Mouse (Mus musculus) cerebellum, postnatal 14 days (tissue): ENCODE measurements around the gene Tasp1.
"Not testable (repeated sequence)": the region's sequence is repeated elsewhere in the genome, so short reads cannot be mapped to it uniquely, and the experiment has no call there.

Source experiments
- DNase-seq, 2 experiments: peaks; one replicate each; pipeline ENCODE4 v3.0.0; 2021; ENCODE audit warnings: mixed read lengths in 2 of 2

Tasp1 gene

DNA sequence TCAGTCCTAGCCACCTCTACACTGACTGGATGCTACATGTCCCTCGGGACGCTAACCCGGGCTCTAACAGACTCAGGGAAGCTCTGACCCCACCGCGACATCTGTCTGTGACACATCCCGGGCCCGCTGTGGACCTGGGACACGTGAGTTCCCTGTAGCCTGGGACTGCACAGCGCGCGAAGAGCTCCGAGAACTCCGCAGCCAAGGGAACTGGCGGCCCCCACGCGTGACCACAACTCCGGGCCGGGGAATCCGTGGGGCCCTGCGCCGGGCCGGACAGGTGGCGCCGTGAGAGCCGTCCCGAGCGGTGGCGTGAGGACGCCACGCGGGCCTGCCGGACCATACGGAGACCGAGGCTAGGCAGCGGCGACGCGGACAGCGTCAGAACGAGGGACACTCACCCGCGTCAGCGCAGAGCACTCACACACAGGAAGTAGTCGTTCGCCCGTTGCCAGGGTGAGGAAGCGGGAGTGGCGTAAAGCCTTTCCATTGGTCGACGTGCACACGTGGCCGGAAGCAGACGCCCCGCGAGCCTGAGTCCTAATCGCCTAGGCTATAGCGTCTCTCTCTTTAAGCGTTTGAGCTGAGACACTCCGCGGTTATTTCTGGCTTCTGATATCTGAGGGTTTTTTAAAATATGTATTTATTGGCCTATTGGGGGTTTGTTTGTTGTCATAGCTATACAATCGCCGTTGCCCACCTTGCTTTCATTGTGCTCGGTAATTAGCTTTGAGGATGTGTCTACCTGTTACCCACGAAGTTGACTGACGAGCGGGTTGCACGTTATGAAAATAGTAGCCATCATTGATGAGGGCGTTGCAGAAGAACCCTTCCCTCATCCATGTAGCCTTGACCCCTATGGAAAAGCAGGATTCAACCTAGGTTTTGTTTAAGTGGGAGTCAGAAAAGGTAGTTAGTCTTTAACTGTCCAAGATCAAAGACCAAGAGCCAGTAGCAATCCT is at the start of gene Tasp1:
Tasp1 (minus strand) TSS at position 453 of the 962 bp plus-strand sequence.
- peak; percentile 93 to 94 for DNase-seq

GRCm38 (mm10) chr2:140113851-140114250 is 47.2 kb upstream of the Tasp1 start:
- no peak for DNase-seq

DNA sequence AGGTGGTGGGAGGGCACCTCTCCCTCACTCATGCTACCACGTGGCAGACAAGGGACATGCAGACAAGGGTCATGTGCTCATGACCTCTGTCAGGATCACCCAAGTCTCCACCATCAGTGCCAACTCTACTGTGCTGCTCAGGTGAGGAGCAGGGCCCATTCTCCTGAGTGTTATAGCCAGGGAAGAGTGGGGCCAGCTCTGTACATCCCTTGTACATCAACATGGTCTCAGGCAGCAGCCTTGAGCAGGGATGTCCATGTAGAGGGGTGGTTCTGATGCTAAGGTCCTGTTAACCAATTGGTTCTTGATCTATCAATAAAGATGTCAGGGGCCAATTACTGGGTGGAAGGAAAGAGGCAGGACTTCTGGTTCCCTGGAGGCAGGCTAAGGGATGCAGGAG is 42.3 kb upstream of the Tasp1 start:
- no peak for DNase-seq

GRCm38 (mm10) chr2:140107641-140108040 is 41.0 kb upstream of the Tasp1 start:
- DNase-seq, result no peak

GRCm38 (mm10) chr2:140104951-140105350 is 38.3 kb upstream of the Tasp1 start:
- DNase-seq, result no peak

DNA sequence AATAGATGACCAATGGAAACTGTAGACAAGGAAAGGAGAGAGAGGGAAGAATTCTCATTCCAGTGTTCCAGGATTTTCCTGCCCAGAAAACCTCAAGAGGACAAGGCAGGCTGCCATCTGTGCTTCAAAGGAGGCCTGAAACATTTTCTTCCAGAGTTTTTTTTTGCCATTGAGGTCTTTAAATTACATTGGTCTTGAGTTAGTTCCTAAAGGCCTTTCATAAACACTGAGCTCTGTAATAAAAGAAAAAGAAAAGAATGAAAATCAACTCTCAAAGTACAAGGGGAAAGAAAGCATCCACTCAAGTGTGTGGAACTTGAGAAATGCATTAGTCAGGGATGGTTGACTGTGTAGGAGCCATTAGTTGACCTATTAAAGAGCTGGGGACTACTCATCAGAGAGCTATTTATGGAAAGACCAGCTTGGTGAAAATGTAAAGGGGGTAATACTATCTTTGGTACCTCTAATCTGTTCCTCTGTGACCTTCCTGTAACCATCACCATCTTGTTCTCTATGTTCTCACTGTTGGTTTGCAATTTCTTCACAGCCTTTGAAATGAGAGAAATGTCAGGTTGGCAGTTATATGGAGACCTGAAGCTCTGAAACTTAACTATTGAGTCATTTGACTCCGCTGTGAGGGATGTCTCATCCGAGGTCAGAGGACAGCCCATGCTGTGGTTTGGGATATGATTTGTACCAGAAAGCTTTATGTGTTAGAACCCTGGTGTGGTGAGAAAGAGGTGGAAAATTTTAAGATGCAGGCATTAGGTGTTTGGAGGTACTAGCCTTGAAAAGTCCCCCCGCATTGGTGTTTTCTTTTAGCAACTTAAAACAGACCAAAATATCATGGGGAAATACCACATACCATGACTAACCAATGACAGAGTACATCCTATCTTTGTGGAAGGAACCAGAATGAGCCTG is 34.2 kb upstream of the Tasp1 start:
- no peak for DNase-seq

GRCm38 (mm10) chr2:140099971-140100370 is 33.4 kb upstream of the Tasp1 start:
- no peak for DNase-seq

GRCm38 (mm10) chr2:140097131-140097591 is 30.6 kb upstream of the Tasp1 start:
- no peak for DNase-seq

- DNase-seq, result no peak
Observed at GRCm38 (mm10) chr2:140096034-140096433, 29.4 kb upstream of the Tasp1 start.

DNA sequence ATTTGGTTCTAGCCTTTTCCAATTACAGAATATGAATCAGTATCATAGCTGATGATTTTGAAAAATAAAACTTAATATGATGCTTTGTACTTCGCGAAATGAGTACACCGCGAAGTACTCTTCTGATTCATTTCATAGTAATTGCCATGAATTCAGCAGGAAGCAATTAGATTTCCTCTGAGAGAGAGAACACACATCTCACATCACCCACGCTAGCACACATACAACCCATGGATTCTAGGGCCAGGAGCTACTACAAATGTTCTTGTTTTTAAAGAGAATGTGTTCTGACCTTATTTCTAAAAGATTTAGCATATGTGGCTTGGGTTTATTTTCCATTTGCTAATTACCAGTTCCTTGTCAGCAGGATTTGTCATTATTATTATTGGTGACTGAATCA is 26.8 kb upstream of the Tasp1 start:
- DNase-seq, result no peak

DNA sequence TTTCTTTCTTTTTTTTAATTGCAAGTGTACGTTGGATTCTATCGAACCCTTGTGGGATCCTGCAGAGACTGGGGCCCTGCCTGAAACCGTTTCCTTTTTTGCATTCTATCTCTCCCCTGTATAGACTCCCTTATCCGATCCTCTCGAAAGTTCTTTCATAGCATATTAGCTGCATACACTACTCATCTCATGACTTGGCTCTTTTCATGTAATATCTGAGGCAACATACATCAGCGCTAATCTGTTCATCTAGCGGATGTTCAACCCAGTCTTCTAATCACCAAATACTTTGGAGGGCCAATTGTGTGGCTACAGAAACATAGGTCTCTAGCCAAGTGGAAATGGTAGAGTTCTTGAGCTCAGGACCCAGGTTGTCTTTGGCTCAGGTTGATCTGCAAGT is 17.6 kb upstream of the Tasp1 start:
- no peak for DNase-seq

- no peak for DNase-seq
Observed at GRCm38 (mm10) chr2:140080747-140081577, 14.4 kb upstream of the Tasp1 start.

DNA sequence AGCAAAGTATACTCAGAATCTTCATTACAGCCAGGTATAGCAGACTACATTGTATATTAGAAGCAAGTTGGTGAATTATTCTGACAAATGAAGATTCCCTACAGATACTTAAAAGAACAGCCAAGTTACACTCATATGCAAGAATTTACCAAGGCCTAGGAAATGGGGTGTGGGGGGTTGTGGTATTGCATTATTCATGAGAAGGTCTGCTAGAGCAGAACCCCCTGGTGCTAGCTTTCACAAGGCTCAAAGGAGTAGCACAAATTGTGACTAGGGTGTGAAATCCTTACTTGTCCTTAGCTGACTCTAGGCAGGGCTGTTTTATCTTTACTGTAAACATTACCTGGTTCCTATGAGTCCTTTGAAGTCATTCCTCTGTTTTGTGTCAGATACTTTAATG is 12.7 kb upstream of the Tasp1 start:
- not testable (repeated sequence) for DNase-seq

GRCm38 (mm10) chr2:140078600-140079280 is 12.1 kb upstream of the Tasp1 start:
- no peak for DNase-seq

DNA sequence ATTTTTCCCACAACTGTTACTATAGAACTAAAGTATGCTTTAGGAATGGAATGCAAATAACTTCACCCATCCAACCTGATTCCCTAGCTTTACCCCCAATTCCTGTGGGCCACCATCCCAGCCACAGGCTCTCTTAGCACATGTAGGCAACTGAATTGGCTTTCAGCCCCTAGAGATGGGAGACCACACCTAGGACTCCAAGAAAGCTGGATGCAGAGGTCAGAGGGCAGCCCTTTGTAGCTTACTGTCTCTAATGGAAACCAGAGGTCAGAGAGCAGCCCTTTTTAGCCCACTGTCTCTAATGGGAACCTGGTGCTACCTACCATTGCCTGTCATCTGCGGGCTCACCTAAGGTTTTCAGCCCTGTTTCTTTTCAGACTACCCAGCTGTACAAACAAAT is 10.9 kb upstream of the Tasp1 start:
- DNase-seq, result no peak

DNA sequence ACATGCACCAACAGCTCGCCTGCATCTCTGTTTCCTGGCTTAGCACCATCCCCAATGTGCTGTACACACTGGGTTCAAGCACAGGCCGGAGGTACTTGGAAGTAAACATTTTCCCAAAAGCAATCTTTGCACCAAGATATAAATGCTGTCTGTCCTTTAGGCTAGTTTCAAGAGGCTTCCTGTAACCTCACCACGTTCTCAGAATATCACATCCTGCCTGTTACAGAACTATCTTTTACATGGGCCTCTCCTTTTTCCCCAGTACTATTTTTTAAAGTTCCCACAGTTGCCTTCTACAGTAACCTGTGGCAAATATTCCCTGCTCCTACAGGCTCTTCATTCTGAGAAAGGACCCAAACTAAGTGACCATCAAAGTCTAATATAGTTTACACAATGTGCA is 8.5 kb upstream of the Tasp1 start:
- DNase-seq, result no peak

- DNase-seq, result peak; percentile 3 to 8
Observed at GRCm38 (mm10) chr2:140067516-140067915, 911 bp upstream of the Tasp1 start.

DNA sequence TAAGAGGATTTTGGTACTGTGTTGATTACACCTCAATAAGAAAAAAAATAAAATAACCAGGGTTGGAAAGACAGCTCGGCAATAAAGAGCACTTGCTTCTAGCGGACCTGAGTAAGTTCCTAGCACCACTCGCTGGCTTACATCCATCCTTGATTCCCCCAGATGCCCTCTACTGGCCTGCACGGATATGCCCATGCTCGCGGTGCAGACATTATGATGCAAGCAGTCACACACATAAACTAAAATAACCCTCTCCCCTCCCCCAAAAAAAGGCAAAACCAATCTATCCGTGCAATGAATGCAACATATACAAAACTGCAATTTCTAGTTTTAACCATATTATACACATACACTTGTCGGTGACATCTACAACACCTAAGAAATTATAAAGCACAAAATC is 929 bp downstream of the Tasp1 start:
- peak; percentile 13 to 27 for DNase-seq

GRCm38 (mm10) chr2:140061481-140061880 is 5.1 kb downstream of the Tasp1 start:
- no peak for DNase-seq

DNA sequence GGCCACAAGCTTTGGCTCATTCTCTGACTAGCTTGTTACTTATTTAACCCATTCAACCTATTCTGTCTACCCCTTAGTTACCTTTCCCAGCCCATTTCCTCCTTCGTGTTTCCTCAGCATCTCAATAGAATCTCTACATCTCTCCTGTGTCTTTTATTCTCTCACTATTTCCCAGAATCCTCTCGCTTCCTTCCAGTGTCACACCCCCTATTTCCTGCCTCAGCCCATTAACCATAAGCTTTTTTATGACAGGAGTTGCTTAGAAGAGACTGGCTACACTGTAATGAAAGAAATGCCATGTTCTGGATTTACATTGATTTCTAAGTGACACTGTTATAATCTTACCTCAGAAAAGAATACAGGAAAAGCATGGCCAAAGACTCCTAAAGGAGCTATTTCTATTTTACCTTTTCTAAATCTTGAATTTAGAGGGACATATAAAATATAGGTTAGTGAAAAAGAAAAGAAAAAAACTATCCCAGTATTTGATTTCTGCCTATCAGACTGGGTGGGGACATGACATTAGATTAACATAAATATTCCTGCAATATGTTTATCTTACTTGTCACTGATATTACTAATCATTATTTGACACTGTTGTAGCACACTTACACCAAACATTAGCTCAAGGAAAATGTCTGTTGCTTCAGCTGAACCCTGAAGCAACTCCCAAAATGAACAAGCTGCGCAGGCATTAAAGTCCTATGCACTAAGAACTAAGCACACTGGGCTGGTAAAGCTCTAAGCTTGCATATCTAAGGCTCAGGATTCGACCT is 6.3 kb downstream of the Tasp1 start:
- no peak for DNase-seq

GRCm38 (mm10) chr2:140058125-140058524 is 8.5 kb downstream of the Tasp1 start:
- no peak for DNase-seq
